Mouse (Mus musculus) limb, embryonic 13.5 days (tissue): Measurements from ENCODE around the gene Mbnl2. TPM values are rescaled to one million over a fixed set of nuclear protein-coding genes. Genes with fewer than 3 reads are reported as not detected.
A peak's percentile ranks its signal among the peaks of the same experiment; 100 is the strongest.

Source experiments
- ATAC-seq: fragments of 200-750 bp; cut with Nextera tagmentation; 2 replicates; pipeline ENCODE4 v1.8.0; 2017; ENCODE audit warnings: low read depth, moderate number of reproducible peaks, moderate TSS enrichment; ENCODE audit not compliant: low FRiP score
- H3K27ac ChIP-seq: fragments of 300-500 bp; sonication (generic); 2 replicates; pipeline ENCODE4 v1.5.1; 2015; ENCODE audit warnings: inconsistent platforms, mild to moderate bottlenecking, moderate library complexity
- H3K27me3 ChIP-seq: fragments of 300-500 bp; sonication (generic); 2 replicates; pipeline ENCODE4 v1.6.1; 2015; ENCODE audit warnings: mild to moderate bottlenecking, inconsistent platforms
- H3K36me3 ChIP-seq: fragments of 300-500 bp; sonication (generic); 2 replicates; pipeline ENCODE4 v1.6.1; 2015; ENCODE audit warnings: inconsistent platforms, mild to moderate bottlenecking, moderate library complexity
- H3K4me1 ChIP-seq: fragments of 300-500 bp; sonication (generic); 2 replicates; pipeline ENCODE4 v1.6.1; 2015; ENCODE audit warnings: inconsistent platforms
- H3K4me2 ChIP-seq: fragments of 300-500 bp; sonication (generic); replicated peaks from 2 replicates; pipeline ENCODE4 v1.6.1; 2015; ENCODE audit warnings: inconsistent platforms, mild to moderate bottlenecking, moderate library complexity
- H3K4me3 ChIP-seq: fragments of 300-500 bp; sonication (generic); 2 replicates; pipeline ENCODE4 v1.5.1; 2015; ENCODE audit warnings: moderate library complexity, mild to moderate bottlenecking, inconsistent platforms
- H3K9ac ChIP-seq: fragments of 300-500 bp; sonication (generic); 2 replicates; pipeline ENCODE4 v1.6.1; 2015; ENCODE audit warnings: mild to moderate bottlenecking, inconsistent platforms
- H3K9me3 ChIP-seq: fragments of 300-500 bp; sonication (generic); 2 replicates; pipeline ENCODE4 v1.6.1; 2016; ENCODE audit warnings: inconsistent platforms
- WGBS: fragments of 180-500 bp; shearing (Covaris S2); methylation state at CpG from one replicate; pipeline ENCODE4 v1.1.7; 2015; 5-methylcytosine and 5-hydroxymethylcytosine counted together
- polyA plus RNA-seq: library from polyadenylated mRNA; unstranded; fragments of >200 nt; fragmentation: Nextera tagmentation; extraction: Ambion mirVana; gene quantifications from 2 replicates; pipeline ENCODE4 v1.2.1, GENCODE M21; 2015

Gene Mbnl2
- polyA plus RNA-seq, 1 experiment from 2014 or later: 127 TPM

- WGBS: 14% methylated on average over 21 of the region's 21 CpGs
- Histone ChIP-seq H3K9ac (peak overlapping the region; percentile 85), H3K36me3 (no peaks in the 10 kb centered on the region), H3K4me2 (peak overlapping the region; percentile 97), H3K27me3 (no peaks in the 10 kb centered on the region), H3K4me1 (peaks cover 60% of the 10 kb centered on the region), H3K27ac (peak overlapping the region; percentile 95), H3K9me3 (no peaks in the 10 kb centered on the region), H3K4me3 (peak overlapping the region; percentile 66)
- ATAC-seq: 0 out of 2 replicates have a peak, but pooled peaks have one; percentile 20
These were observed 3.1 kb downstream of the Mbnl2 start for GRCm38 (mm10) chr14:120278290-120279244.

- peak overlapping the region; percentile 67; the same call in 1 of the 2 replicates for H3K27ac ChIP-seq
- no peaks in the 10 kb centered on the region for H3K9me3 ChIP-seq
- peak overlapping the region; percentile 97 for H3K4me2 ChIP-seq
- H3K9ac ChIP-seq: peak overlapping the region; percentile 43
- H3K27me3 ChIP-seq: no peaks in the 10 kb centered on the region
- peaks cover 6% of the 10 kb centered on the region for H3K36me3 ChIP-seq
- peaks cover 63% of the 10 kb centered on the region for H3K4me1 ChIP-seq
- no peak for ATAC-seq
- H3K4me3 ChIP-seq: peak overlapping the region; percentile 15; the same call in 1 of the 2 replicates
These were observed 4.7 kb downstream of the Mbnl2 start for GRCm38 (mm10) chr14:120280136-120280535.

GRCm38 (mm10) chr14:120283787-120284186, 8.3 kb downstream of the Mbnl2 start:
- no peak for ATAC-seq
- Histone ChIP-seq H3K4me1 (peaks cover 81% of the 10 kb centered on the region), H3K4me2 (no peak overlapping the region), H3K27ac (0 out of 2 replicates have a peak overlapping the region, but pooled peaks have one; percentile 28), H3K36me3 (peaks cover 9% of the 10 kb centered on the region), H3K27me3 (no peaks in the 10 kb centered on the region), H3K9ac (no peak overlapping the region), H3K4me3 (no peak overlapping the region), H3K9me3 (no peaks in the 10 kb centered on the region)
- WGBS: 57% methylated on average over 8 of the region's 8 CpGs

DNA sequence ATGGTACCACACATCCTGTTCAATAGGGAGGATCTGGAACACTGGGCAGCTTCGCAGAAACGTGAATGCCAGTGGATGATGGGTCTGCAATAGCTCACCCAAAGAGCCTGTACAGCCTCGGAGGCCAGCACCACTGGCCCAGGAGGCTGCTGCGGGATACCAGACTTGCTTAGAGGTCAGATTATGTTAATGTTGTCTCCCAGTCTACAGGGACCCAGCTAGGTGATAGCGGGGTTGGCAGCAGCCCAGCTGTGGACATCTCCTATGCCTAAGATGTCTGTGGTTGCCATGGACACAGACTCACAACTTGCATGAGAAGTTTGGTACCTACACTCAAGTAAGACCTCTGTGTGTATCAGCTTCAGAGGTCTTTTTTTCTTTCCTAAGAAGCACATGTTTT, 9.0 kb downstream of the Mbnl2 start:
- H3K27ac ChIP-seq: no peak overlapping the region
- 89% methylated on average over 5 of the region's 5 CpGs for WGBS
- no peak overlapping the region for H3K4me3 ChIP-seq
- peaks cover 9% of the 10 kb centered on the region for H3K36me3 ChIP-seq
- no peaks in the 10 kb centered on the region for H3K9me3 ChIP-seq
- no peak overlapping the region for H3K9ac ChIP-seq
- ATAC-seq: no peak
- no peak overlapping the region for H3K4me2 ChIP-seq
- no peaks in the 10 kb centered on the region for H3K27me3 ChIP-seq
- H3K4me1 ChIP-seq: peaks cover 81% of the 10 kb centered on the region

DNA sequence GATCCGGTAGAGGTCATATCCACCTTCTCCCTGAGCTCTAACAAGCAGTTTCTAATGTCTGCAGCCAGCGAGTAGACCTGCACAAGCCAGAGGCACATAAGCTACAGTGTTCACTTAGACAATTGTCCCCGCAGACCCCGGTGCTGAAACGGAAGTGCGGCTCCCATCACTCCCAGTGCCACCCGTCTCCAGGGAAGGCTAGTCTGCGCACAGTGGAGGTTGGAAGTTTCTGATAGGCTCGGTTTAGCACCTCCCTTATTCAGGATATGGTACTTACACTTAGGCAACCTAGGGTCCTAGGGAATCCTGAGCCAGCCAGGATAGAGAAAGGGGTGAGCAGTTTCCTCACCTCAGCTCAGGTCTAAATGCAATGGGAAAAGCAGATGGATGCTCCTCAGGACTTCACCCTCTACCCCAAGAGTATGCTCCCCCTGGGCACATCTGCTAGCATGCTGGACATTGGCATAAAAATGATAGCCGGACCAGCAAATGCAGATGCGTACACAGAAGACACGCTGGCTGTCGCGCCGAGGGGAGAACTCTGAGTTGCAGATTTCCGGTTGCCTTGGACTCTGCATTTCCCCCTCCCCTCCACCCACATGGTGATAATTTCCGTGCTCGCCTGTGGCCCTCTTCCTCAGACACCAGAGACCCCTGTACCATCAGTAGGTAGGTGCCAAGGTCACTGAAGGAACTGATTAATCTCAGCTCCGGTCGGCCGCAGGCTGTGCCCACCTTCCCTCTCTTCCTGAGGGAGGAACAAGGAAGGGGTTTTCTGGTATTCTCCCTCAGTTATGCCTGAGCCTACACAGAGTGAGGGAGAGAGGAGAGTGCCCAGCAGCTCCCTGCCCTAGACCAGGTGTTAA, 11.9 kb downstream of the Mbnl2 start:
- Histone ChIP-seq H3K27ac (peak overlapping the region; percentile 81), H3K36me3 (peaks cover 27% of the 10 kb centered on the region), H3K27me3 (no peaks in the 10 kb centered on the region), H3K9me3 (no peaks in the 10 kb centered on the region), H3K4me3 (no peak overlapping the region; the same call in 1 of the 2 replicates), H3K9ac (peak overlapping the region; percentile 45), H3K4me2 (peak overlapping the region; percentile 46), H3K4me1 (peaks cover 86% of the 10 kb centered on the region)
- WGBS: 18% methylated on average over 21 of the region's 21 CpGs
- ATAC-seq: 0 out of 2 replicates have a peak, but pooled peaks have one; percentile 7

GRCm38 (mm10) chr14:120287987-120288275, 12.5 kb downstream of the Mbnl2 start:
- no peak for ATAC-seq
- Histone ChIP-seq H3K9me3 (no peaks in the 10 kb centered on the region), H3K27me3 (no peaks in the 10 kb centered on the region), H3K27ac (peak overlapping the region; percentile 81), H3K9ac (no peak overlapping the region), H3K36me3 (peaks cover 27% of the 10 kb centered on the region), H3K4me1 (peaks cover 92% of the 10 kb centered on the region), H3K4me2 (peak overlapping the region; percentile 46), H3K4me3 (no peak overlapping the region; the same call in 1 of the 2 replicates)

GRCm38 (mm10) chr14:120288378-120289002, 13.0 kb downstream of the Mbnl2 start:
- no peaks in the 10 kb centered on the region for H3K27me3 ChIP-seq
- no peaks in the 10 kb centered on the region for H3K9me3 ChIP-seq
- 0 out of 2 replicates have a peak overlapping the region, but pooled peaks have one; percentile 15 for H3K9ac ChIP-seq
- H3K4me1 ChIP-seq: peaks cover 94% of the 10 kb centered on the region
- peak; percentile 13; the same call in 1 of the 2 replicates for ATAC-seq
- H3K27ac ChIP-seq: peak overlapping the region; percentile 93
- peak overlapping the region; percentile 45 for H3K4me2 ChIP-seq
- peaks cover 27% of the 10 kb centered on the region for H3K36me3 ChIP-seq
- H3K4me3 ChIP-seq: 0 out of 2 replicates have a peak overlapping the region, but pooled peaks have one; percentile 4
- 42% methylated on average over 10 of the region's 10 CpGs for WGBS

GRCm38 (mm10) chr14:120289065-120289464, 13.6 kb downstream of the Mbnl2 start:
- peak overlapping the region; percentile 93 for H3K27ac ChIP-seq
- H3K9me3 ChIP-seq: no peaks in the 10 kb centered on the region
- H3K4me3 ChIP-seq: 0 out of 2 replicates have a peak overlapping the region, but pooled peaks have one; percentile 4
- ATAC-seq: peak; percentile 78
- H3K9ac ChIP-seq: peak overlapping the region; percentile 15; the same call in 1 of the 2 replicates
- H3K36me3 ChIP-seq: peaks cover 27% of the 10 kb centered on the region
- H3K4me2 ChIP-seq: peak overlapping the region; percentile 45
- 34% methylated on average over 9 of the region's 9 CpGs for WGBS
- no peaks in the 10 kb centered on the region for H3K27me3 ChIP-seq
- peaks cover 94% of the 10 kb centered on the region for H3K4me1 ChIP-seq

GRCm38 (mm10) chr14:120289528-120289927, 14.1 kb downstream of the Mbnl2 start:
- Histone ChIP-seq H3K4me3 (no peak overlapping the region), H3K27ac (peak overlapping the region; percentile 93), H3K4me2 (peak overlapping the region; percentile 45), H3K27me3 (no peaks in the 10 kb centered on the region), H3K36me3 (peaks cover 22% of the 10 kb centered on the region), H3K9ac (peak overlapping the region; percentile 15; the same call in 1 of the 2 replicates), H3K4me1 (peaks cover 94% of the 10 kb centered on the region), H3K9me3 (no peaks in the 10 kb centered on the region)
- WGBS: 67% methylated on average over 7 of the region's 7 CpGs
- no peak for ATAC-seq

- Histone ChIP-seq H3K9me3 (no peaks in the 10 kb centered on the region), H3K27ac (peak overlapping the region; percentile 28; the same call in 1 of the 2 replicates)
- WGBS: 82% methylated on average over 13 of the region's 13 CpGs
These were observed 15.8 kb downstream of the Mbnl2 start for GRCm38 (mm10) chr14:120291226-120291757.

GRCm38 (mm10) chr14:120292133-120292532, 16.7 kb downstream of the Mbnl2 start:
- Histone ChIP-seq H3K4me1 (peaks cover 94% of the 10 kb centered on the region), H3K4me3 (no peak overlapping the region), H3K9ac (no peak overlapping the region), H3K9me3 (no peaks in the 10 kb centered on the region), H3K36me3 (peaks cover 24% of the 10 kb centered on the region), H3K4me2 (no peak overlapping the region), H3K27ac (no peak overlapping the region), H3K27me3 (no peaks in the 10 kb centered on the region)
- WGBS: 74% methylated on average over 5 of the region's 5 CpGs
- no peak for ATAC-seq

More at GRCm38 (mm10) chr14:120291226-120291757, 15.8 kb downstream of the Mbnl2 start:
- Histone ChIP-seq H3K4me1 (peaks cover 94% of the 10 kb centered on the region), H3K36me3 (peaks cover 24% of the 10 kb centered on the region), H3K9ac (no peak overlapping the region), H3K27me3 (no peaks in the 10 kb centered on the region), H3K4me2 (no peak overlapping the region), H3K4me3 (no peak overlapping the region)
- no peak for ATAC-seq
